Mouse (Mus musculus) embryonic fibroblast, embryonic 13.5 days (primary cell): Measurements from ENCODE around the gene Rpl35.

Source experiments
- CTCF ChIP-seq: IDR thresholded peaks from 2 replicates; pipeline ENCODE4 v1.5.1; 2011; ENCODE audit warnings: mild to moderate bottlenecking, control low read depth, low read length, moderate library complexity, borderline replicate concordance; ENCODE audit not compliant: insufficient read depth
- POLR2A ChIP-seq: IDR thresholded peaks from 2 replicates; pipeline ENCODE4 v1.6.1; 2011; ENCODE audit warnings: low read depth, mild to moderate bottlenecking, control low read depth, low read length, moderate library complexity

DNA sequence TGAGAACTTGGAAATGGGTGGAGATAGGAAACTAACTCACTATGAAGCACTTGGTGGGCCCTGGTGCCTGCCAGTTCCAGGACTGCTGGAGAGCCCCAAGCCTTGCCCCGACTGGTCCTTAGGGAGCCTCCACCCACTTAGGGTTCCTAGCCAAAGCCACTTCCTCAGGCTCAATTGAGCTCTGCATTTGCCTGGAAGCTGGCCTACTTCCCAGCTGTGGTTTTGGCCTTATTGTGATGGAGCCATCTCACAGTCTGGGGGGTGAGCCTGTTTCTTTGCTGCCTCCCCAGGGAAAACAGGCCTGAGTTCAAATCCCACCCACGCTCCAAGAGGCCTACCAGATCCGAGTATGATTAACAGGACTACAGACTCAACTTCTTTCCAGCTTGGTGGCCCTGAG lies 18.8 kb downstream of the Rpl35 start:
- TF ChIP-seq CTCF (no peak), POLR2A (no peak)
